Mouse (Mus musculus): ENCODE data around the gene 2010315B03Rik.

Gene 2010315B03Rik

DNA sequence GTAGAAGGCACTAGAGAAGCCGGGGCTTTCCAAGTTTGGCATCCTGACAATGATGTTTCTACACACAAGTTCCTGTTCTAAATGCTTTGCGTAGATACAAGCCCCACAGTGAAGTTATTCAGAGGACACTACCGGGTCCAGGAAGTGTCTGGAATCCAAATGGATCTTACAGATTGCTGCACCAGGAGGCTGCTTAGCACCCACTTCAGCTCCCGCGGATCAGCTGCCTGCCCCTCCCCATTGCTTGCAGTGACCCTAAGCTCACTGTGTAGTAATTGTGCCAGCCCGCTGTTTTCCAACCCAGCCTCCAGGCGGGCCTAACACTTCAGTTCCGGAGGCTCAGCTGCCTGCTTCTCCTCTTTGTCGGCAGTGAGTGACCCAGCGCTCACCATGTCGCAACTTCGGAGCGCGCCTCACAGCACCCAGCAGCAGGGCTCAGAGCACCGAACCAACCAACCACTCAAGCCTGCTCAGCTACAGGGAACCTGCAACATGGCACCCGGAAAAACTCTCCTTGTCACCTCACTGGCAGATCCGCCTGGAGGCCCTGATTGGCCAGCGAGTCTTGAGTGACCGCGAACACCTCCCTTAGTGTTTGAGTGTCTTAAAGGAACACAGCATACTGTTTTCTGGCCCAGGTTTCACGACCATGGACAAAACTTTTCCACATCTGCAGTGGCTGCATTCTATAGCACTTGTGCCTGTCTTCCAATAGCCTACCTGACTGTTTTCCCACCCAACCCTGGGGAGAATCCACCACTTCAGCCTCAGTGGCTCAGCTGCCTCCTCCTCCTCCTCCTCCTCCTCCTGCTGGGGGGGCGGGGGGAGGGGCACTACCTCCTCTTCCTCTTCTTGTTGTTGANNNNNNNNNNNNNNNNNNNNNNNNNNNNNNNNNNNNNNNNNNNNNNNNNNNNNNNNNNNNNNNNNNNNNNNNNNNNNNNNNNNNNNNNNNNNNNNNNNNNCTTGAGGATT is at the start of gene 2010315B03Rik:
Gene 2010315B03Rik, minus strand, starts transcription at position 526 of the 972 bp plus-strand sequence.
- in situ Hi-C loops (cut with MboI, MseI) = no loop called here

GRCm38 (mm10) chr9:124311502-124311901 is 994 bp downstream of the 2010315B03Rik start:
- in situ Hi-C loops (cut with MboI, MseI) = no loop called here

GRCm38 (mm10) chr9:124288329-124288728 is 24.2 kb downstream of the 2010315B03Rik start:
- in situ Hi-C loops (cut with MboI, MseI) = no loop called here

- in situ Hi-C loops (cut with MboI, MseI) = no loop called here
Observed at GRCm38 (mm10) chr9:124281912-124282686, 30.4 kb downstream of the 2010315B03Rik start.

DNA sequence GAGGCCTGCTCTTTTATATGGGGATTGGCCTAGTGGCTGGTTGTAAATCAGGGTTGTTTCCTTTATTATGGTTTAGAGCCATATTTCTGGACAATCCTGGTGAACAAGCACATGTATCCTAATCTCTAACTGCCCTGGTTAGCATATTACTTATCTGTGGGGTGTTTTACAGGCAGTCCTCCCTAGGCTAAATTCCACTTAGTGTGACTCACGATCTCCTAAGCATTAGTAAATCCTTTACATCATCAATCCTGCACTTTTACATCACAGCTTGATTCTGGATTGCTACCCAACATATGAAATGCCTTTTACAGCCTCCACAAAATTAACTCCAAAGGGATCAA is 31.1 kb downstream of the 2010315B03Rik start:
- in situ Hi-C loops (cut with MboI, MseI) = no loop called here

DNA sequence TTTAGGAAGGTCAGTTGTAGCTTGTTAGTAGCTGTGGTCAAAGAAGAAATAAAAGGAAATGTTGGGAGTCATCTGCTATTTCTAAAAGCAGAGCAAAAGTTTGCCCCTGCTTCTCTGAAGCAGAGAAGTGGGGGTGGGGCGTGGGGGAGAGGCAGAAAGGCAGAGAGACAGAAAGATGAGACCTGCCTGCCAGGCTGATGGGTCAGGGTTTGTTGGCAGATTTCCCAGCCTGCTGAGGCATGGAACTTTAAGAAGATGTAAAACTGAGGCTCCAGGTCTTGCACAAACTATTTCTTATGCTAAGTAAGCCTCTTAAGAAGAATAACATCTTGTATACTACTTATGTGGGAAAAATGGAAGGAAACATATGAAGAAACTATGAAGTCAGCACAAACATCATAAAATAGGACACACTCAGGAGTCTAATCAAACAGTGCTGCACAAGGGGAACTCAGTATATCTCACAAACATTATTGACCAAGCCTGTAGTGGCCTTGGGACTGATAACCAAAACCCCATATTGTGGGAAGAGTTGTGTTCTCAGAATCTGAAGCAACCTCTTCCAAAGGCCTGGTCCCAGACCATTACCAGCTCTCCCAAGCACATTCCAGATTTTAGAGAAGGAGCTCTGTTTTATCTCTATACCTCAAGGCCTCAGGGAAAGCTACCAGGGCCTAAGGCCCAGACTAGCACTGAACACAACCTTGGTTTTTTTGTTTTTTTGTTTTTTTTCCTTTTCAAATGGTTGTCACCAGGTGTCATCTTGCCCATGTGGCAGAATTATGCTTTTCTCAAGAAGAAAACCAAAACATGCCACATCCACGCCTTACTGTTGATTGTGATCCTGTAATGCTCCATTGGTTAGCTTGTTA is 31.7 kb downstream of the 2010315B03Rik start:
- in situ Hi-C loops (cut with MboI, MseI) = no loop called here

DNA sequence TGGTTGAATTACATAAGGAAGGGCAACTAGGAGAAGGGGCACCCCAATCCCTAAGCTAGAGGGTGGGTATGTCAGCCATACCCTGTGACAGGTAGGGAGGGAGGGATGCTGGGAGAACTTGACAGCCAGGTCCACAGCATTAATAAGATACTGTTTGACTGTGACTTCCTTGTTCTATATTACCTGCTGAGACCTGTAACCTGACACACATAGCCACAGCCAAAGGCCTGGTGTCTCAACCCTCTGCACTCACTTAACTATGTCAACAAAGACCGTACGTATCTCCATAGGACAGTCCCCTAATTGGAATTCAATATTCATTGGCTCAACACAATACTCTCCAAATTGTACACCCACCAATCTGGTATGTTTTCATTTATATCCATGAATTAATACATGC is 33.2 kb downstream of the 2010315B03Rik start:
- in situ Hi-C loops (cut with MboI, MseI) = loop anchor here (5.0 kb wide), 1 partner anchor 422 kb away; no protein-coding TSS in a partner anchor

DNA sequence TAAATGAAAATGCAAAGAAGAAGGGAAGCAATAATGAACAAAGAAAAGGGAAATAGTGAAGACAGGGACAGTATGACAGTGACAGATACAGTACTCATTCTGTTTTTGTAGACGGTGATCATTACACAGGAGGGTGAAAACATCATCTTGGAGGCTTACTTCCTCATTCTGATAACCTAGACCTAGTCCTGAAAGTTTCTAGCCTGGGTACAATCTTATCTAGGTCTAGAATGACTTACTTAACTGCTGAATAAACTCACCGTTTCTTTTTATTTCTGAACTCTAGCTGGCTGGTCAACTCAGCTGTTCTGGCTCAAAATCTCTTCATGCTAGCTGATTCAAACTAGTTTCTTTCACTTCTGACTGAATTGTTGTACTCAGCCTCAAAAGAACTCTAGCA is 37.4 kb downstream of the 2010315B03Rik start:
- in situ Hi-C loops (cut with MboI, MseI) = loop anchor here (5.0 kb wide), 1 partner anchor 418 kb away; no protein-coding TSS in a partner anchor

DNA sequence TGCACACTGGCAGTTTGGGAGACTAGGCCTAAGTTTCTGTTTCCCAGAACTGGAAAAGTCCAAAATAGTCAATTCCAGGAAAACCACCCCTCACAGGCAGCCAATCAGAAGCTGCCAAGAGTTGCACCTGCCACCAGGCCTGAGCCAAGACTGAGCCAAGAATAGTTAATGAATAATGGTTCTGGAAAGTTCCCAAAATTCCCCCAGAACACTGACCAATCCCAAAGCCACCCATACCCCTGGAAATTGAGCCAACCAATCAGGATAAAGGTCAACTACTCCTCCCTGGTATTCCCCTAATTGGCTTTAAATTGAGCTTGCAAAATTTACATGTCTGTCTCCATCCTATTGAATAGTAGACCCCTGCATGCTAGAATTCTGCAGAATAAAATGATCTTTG is 39.3 kb downstream of the 2010315B03Rik start:
- in situ Hi-C loops (cut with MboI, MseI) = no loop called here

DNA sequence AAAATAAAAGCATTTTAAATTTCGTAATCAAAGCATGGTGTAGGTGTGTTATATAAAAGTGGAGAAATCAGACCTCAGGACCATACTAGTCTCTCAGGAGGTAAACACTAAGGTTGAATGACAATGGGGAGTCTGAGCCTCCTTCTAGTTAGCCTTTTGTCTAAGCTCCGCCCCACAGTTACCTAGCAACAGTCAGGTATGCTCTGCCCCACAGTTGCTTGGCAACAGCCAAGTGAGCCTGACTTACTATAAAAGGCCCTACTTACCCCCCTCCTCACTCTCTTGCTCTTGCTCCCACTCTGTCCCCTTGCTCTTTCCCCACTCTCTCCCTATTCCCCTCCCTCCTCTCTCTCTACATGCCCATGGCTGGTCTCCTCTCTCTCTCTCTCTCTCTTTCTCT is 44.6 kb downstream of the 2010315B03Rik start:
- in situ Hi-C loops (cut with MboI, MseI) = loop anchor here (5.0 kb wide), 1 partner anchor 111 kb away; no protein-coding TSS in a partner anchor

- in situ Hi-C loops (cut with MboI, MseI) = loop anchor here (5.0 kb wide), 1 partner anchor 110 kb away; no protein-coding TSS in a partner anchor
Observed at GRCm38 (mm10) chr9:124267493-124267892, 45.0 kb downstream of the 2010315B03Rik start.

DNA sequence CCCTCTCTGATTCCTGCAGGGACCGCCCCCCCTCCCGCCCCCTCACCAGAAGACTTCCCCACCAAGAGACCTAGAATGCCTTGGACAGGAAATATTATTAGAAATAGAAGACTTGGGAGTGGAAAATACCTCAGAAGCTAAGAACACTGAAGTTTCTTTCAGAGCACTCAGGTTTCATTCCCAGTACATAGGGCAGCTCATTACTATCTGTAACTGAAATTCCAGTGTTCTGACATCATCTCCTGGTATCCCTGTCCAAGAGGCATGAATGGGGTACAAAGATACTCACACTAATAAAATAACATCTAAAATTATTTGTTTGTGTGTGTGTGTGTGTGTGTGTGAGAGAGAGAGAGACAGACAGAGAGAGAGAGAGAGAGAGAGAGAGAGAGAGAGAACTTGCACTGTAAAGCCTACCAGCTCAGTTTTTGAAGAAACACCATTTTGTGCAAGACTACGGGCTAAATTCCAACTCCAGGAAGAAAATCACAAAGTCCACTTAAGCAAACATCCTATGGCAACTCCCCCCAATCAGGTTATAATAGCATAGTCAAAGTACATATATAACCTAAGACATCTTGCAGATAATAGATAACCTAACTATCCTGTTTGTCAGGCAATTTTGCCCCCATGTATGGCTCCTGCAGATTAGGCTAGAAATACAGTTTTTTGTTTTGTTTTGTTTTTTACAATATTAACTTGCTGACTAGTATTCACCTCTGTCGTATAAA is 49.3 kb downstream of the 2010315B03Rik start:
- in situ Hi-C loops (cut with MboI, MseI) = no loop called here

- in situ Hi-C loops (cut with MboI, MseI) = loop anchor here (5.0 to 10.0 kb wide), 10 partner anchors 49 to 1613 kb away; partner anchors contain the start of gene Gm21836
Observed at GRCm38 (mm10) chr9:124258067-124258556, 54.4 kb downstream of the 2010315B03Rik start.

DNA sequence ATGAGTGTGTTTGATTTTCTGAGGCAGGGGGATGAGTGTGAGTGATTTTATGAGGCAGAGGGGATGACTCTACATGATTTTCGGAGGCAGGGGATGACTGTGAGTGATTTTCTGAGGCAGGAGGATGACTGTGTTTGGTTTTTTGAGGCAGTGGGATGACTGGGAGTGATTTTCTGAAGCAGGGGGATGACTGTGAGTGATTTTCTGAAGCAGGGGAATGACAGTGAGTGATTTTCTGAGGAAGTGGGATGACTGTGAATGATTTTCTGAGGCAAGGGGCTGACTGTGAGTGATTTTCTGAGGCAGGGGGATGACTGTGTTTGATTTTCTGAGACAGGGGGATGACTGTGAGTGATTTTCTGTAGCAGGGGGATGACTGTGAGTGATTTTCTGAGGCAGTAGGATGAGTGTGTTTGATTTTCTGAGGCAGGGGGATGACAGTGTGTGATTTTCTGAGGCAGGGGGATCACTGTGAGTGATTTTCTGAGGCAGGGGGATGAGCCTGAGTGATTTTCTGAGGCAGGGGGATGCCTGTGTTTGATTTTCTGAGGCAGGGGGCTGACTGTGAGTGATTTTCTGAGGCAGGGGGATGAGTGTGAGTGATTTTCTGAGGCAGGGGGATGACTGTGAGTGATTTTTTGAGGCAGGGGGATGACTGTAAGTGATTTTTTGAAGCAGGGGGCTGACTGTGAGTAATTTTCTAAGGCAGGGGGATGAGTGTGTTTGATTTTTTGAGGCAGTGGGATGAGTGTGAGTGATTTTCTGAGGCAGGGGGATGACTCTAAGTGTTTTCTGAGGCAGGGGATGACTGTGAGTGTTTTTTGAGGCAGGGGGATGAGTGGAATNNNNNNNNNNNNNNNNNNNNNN is 55.1 kb downstream of the 2010315B03Rik start:
- in situ Hi-C loops (cut with MboI, MseI) = loop anchor here (5.0 to 10.0 kb wide), 10 partner anchors 50 to 1613 kb away; partner anchors contain the start of gene Gm21836

- in situ Hi-C loops (cut with MboI, MseI) = loop anchor here (5.0 to 10.0 kb wide), 10 partner anchors 51 to 1612 kb away; partner anchors contain the start of gene Gm21836
Observed at GRCm38 (mm10) chr9:124256271-124257199, 56.0 kb downstream of the 2010315B03Rik start.

DNA sequence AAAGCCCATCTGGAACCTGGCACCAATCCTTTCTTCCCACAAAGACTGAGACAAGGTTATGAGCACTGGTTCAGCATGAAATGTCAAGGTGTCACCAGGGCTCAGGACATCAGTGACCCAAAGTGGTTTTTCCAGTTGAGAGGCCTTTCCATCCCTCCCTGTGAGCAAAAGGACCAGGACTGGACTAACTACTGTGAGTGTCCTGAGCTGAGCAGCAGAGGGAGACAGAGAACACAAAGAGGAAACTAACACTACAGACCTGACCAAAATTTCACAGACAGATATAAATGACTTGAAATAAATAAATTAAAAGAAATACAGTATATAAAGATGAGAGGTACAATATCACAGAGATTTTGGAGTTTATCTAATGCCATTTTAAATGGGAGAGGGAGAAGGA is 61.1 kb downstream of the 2010315B03Rik start:
- in situ Hi-C loops (cut with MboI, MseI) = loop anchor here (10.0 kb wide), 3 partner anchors 297 to 1607 kb away; no protein-coding TSS in a partner anchor
